Mouse (Mus musculus) MEL (cell line): ENCODE measurements around the gene Hmgcl. TPM values are rescaled to one million over a fixed set of nuclear protein-coding genes. Genes with fewer than 3 reads are reported as not detected.

Experiments
- DNase-seq: peaks from one replicate; pipeline ENCODE4 v3.0.0; 2011; ENCODE audit warnings: low read depth, low spot score
- H3K27ac ChIP-seq: 2 replicates; pipeline ENCODE4 v1.5.1; 2012; ENCODE audit warnings: low read depth, mild to moderate bottlenecking, control low read depth, low read length, moderate library complexity; ENCODE audit not compliant: control insufficient read depth
- H3K27me3 ChIP-seq, 2 experiments: fragments of 150-350 bp in 1 of 2; sonication (generic) in 1 of 2; 2 replicates each; pipeline ENCODE4 v1.6.1; 2012; ENCODE audit warnings: low read length in 2 of 2, mild to moderate bottlenecking in 2 of 2, improper control_type of control experiment in 1 of 2, moderate library complexity in 1 of 2; ENCODE audit not compliant: insufficient read depth in 2 of 2, control insufficient read depth in 1 of 2
- H3K36me3 ChIP-seq, 2 experiments: 2 replicates each; pipeline ENCODE4 v1.6.1; 2012 to 2014; ENCODE audit warnings: low read length in 2 of 2, improper control_type of control experiment in 1 of 2, inconsistent platforms in 1 of 2, mild to moderate bottlenecking in 1 of 2; ENCODE audit not compliant: insufficient read depth in 2 of 2, control insufficient read depth in 1 of 2
- H3K4me1 ChIP-seq, 2 experiments: fragments of 150-350 bp in 1 of 2; sonication (generic) in 1 of 2; 2 replicates each; pipeline ENCODE4 v1.6.1; 2012; ENCODE audit warnings: low read length in 2 of 2, improper control_type of control experiment in 1 of 2, mild to moderate bottlenecking in 1 of 2; ENCODE audit not compliant: insufficient read depth in 2 of 2, control insufficient read depth in 1 of 2
- H3K4me3 ChIP-seq, 2 experiments: fragments of 150-350 bp in 1 of 2; sonication (generic) in 1 of 2; 2 replicates each; pipeline ENCODE4 v1.5.1; 2012; ENCODE audit warnings: low read depth in 2 of 2, low read length in 2 of 2, mild to moderate bottlenecking in 2 of 2, moderate library complexity in 2 of 2, control low read depth in 1 of 2, improper control_type of control experiment in 1 of 2; ENCODE audit not compliant: control insufficient read depth in 1 of 2, insufficient read depth in 1 of 2
- H3K79me2 ChIP-seq: 2 replicates; pipeline ENCODE4 v1.6.1; 2012; ENCODE audit warnings: mild to moderate bottlenecking, low read length, moderate library complexity; ENCODE audit not compliant: control insufficient read depth, poor library complexity, insufficient read depth
- H3K9ac ChIP-seq: 2 replicates; pipeline ENCODE4 v1.6.1; 2012; ENCODE audit warnings: low read depth, mild to moderate bottlenecking, control low read depth, low read length, moderate library complexity; ENCODE audit not compliant: control insufficient read depth, poor library complexity, severe bottlenecking
- H3K9me3 ChIP-seq: fragments of 150-350 bp; sonication (generic); replicated peaks from 2 replicates; pipeline ENCODE4 v1.6.1; 2012; ENCODE audit warnings: mild to moderate bottlenecking, low read length, improper control_type of control experiment, moderate library complexity; ENCODE audit not compliant: insufficient read depth
- BHLHE40 ChIP-seq: IDR thresholded peaks from 2 replicates; pipeline ENCODE4 v1.6.1; 2012; ENCODE audit warnings: low read depth, mild to moderate bottlenecking, inconsistent platforms, low read length, improper control_type of control experiment, borderline replicate concordance
- CHD1 ChIP-seq: IDR thresholded peaks from 2 replicates; pipeline ENCODE4 v1.6.1; 2012; ENCODE audit warnings: low read depth, mild to moderate bottlenecking, inconsistent platforms, low read length, improper control_type of control experiment
- CHD2 ChIP-seq: IDR thresholded peaks from 2 replicates; pipeline ENCODE4 v1.6.1; 2011; ENCODE audit warnings: low read length, improper control_type of control experiment
- CTCF ChIP-seq, 3 experiments: IDR thresholded peaks in 2 of 3; conservative IDR thresholded peaks in 1 of 3; 2 replicates each; pipeline ENCODE4 v1.5.1; 2011 to 2012; ENCODE audit warnings: low read length in 3 of 3, low read depth in 2 of 3, mild to moderate bottlenecking in 2 of 3, improper control_type of control experiment in 1 of 3, inconsistent platforms in 1 of 3, mixed read lengths in 1 of 3, moderate library complexity in 1 of 3; ENCODE audit not compliant: control insufficient read depth in 1 of 3, insufficient read depth in 1 of 3, poor library complexity in 1 of 3, severe bottlenecking in 1 of 3
- E2F4 ChIP-seq: IDR thresholded peaks from 2 replicates; pipeline ENCODE4 v1.6.1; 2011; ENCODE audit warnings: low read depth, low read length, improper control_type of control experiment, borderline replicate concordance
- ELF1 ChIP-seq: IDR thresholded peaks from 2 replicates; pipeline ENCODE4 v1.6.1; 2014; ENCODE audit warnings: low read depth, mild to moderate bottlenecking, inconsistent platforms, low read length, improper control_type of control experiment, moderate library complexity
- EP300 ChIP-seq, 2 experiments: IDR thresholded peaks; 2 replicates each; pipeline ENCODE4 v1.6.1; 2011; ENCODE audit warnings: improper control_type of control experiment in 2 of 2, low read length in 2 of 2, low read depth in 1 of 2, mild to moderate bottlenecking in 1 of 2
- ETS1 ChIP-seq: IDR thresholded peaks from 2 replicates; pipeline ENCODE4 v1.6.1; 2012; ENCODE audit warnings: low read depth, mild to moderate bottlenecking, inconsistent platforms, low read length, improper control_type of control experiment, moderate library complexity
- GABPA ChIP-seq: IDR thresholded peaks from 2 replicates; pipeline ENCODE4 v1.6.1; 2012; ENCODE audit warnings: low read depth, mild to moderate bottlenecking, inconsistent platforms, low read length, improper control_type of control experiment, moderate library complexity
- GATA1 ChIP-seq: IDR thresholded peaks from 2 replicates; pipeline ENCODE4 v1.6.1; 2011; ENCODE audit warnings: low read depth, low read length, improper control_type of control experiment
- HCFC1 ChIP-seq: IDR thresholded peaks from 2 replicates; pipeline ENCODE4 v1.6.1; 2012; ENCODE audit warnings: low read depth, mild to moderate bottlenecking, inconsistent platforms, low read length, improper control_type of control experiment, moderate library complexity
- JUND ChIP-seq: IDR thresholded peaks from 2 replicates; pipeline ENCODE4 v1.6.1; 2011; ENCODE audit warnings: low read depth, mild to moderate bottlenecking, improper control_type of control experiment, low read length
- KAT2A ChIP-seq: conservative IDR thresholded peaks from 2 replicates; pipeline ENCODE4 v1.6.1; 2012; ENCODE audit warnings: low read depth, low read length, improper control_type of control experiment, inconsistent platforms
- MAFK ChIP-seq: IDR thresholded peaks from 2 replicates; pipeline ENCODE4 v1.6.1; 2011; ENCODE audit warnings: low read depth, mild to moderate bottlenecking, low read length, improper control_type of control experiment, borderline replicate concordance
- MAX ChIP-seq: IDR thresholded peaks from 2 replicates; pipeline ENCODE4 v1.6.1; 2011; ENCODE audit warnings: low read length, improper control_type of control experiment
- MAZ ChIP-seq: IDR thresholded peaks from 2 replicates; pipeline ENCODE4 v1.6.1; 2012; ENCODE audit warnings: low read depth, mild to moderate bottlenecking, inconsistent platforms, low read length, improper control_type of control experiment
- MEF2A ChIP-seq: IDR thresholded peaks from 2 replicates; pipeline ENCODE4 v1.6.1; 2014; ENCODE audit warnings: low read depth, mild to moderate bottlenecking, inconsistent platforms, low read length, improper control_type of control experiment; ENCODE audit not compliant: poor library complexity, insufficient replicate concordance, severe bottlenecking; ENCODE audit errors: extremely low read depth
- MXI1 ChIP-seq: IDR thresholded peaks from 2 replicates; pipeline ENCODE4 v1.6.1; 2011; ENCODE audit warnings: mild to moderate bottlenecking, low read depth, low read length, improper control_type of control experiment
- MYB ChIP-seq: IDR thresholded peaks from 2 replicates; pipeline ENCODE4 v1.6.1; 2011; ENCODE audit warnings: mild to moderate bottlenecking, low read depth, low read length, improper control_type of control experiment
- MYC ChIP-seq: IDR thresholded peaks from 2 replicates; pipeline ENCODE4 v1.6.1; 2011; ENCODE audit warnings: low read depth, mild to moderate bottlenecking, low read length, improper control_type of control experiment, moderate library complexity
- NELFE ChIP-seq: IDR thresholded peaks from 2 replicates; pipeline ENCODE4 v1.6.1; 2011; ENCODE audit warnings: low read depth, low read length, improper control_type of control experiment
- NRF1 ChIP-seq: IDR thresholded peaks from 2 replicates; pipeline ENCODE4 v1.6.1; 2014; ENCODE audit warnings: low read depth, mild to moderate bottlenecking, inconsistent platforms, low read length, improper control_type of control experiment, moderate library complexity; ENCODE audit not compliant: poor library complexity, insufficient read depth, severe bottlenecking
- POLR2A ChIP-seq, 2 experiments: IDR thresholded peaks; 2 replicates each; pipeline ENCODE4 v1.6.1; 2011 to 2012; ENCODE audit warnings: low read length in 2 of 2, mild to moderate bottlenecking in 2 of 2, control low read depth in 1 of 2, improper control_type of control experiment in 1 of 2, low read depth in 1 of 2, moderate library complexity in 1 of 2; ENCODE audit not compliant: control insufficient read depth in 1 of 2, insufficient read depth in 1 of 2, poor library complexity in 1 of 2
- POLR2AphosphoS2 ChIP-seq: IDR thresholded peaks from 2 replicates; pipeline ENCODE4 v1.6.1; 2011; ENCODE audit warnings: low read length, improper control_type of control experiment
- POLR2AphosphoS5 ChIP-seq: IDR thresholded peaks from 2 replicates; pipeline ENCODE4 v1.6.1; 2012; ENCODE audit warnings: low read depth, borderline replicate concordance, mild to moderate bottlenecking, inconsistent platforms, low read length, moderate library complexity, mixed read lengths
- RAD21 ChIP-seq: IDR thresholded peaks from 2 replicates; pipeline ENCODE4 v1.6.1; 2011; ENCODE audit warnings: mild to moderate bottlenecking, low read depth, low read length, improper control_type of control experiment
- RCOR1 ChIP-seq: IDR thresholded peaks from 2 replicates; pipeline ENCODE4 v1.6.1; 2012; ENCODE audit warnings: low read depth, mild to moderate bottlenecking, inconsistent platforms, low read length, improper control_type of control experiment
- SIN3A ChIP-seq: IDR thresholded peaks from 2 replicates; pipeline ENCODE4 v1.6.1; 2012; ENCODE audit warnings: low read length, improper control_type of control experiment, inconsistent platforms
- SMC3 ChIP-seq: IDR thresholded peaks from 2 replicates; pipeline ENCODE4 v1.6.1; 2011; ENCODE audit warnings: low read depth, low read length, improper control_type of control experiment
- TAL1 ChIP-seq: IDR thresholded peaks from 2 replicates; pipeline ENCODE4 v1.6.1; 2012; ENCODE audit warnings: mild to moderate bottlenecking, inconsistent platforms, low read length, moderate library complexity, mixed read lengths
- TBP ChIP-seq: IDR thresholded peaks from 2 replicates; pipeline ENCODE4 v1.8.0; 2011; ENCODE audit warnings: low read depth, low read length, improper control_type of control experiment
- TCF12 ChIP-seq: IDR thresholded peaks from 2 replicates; pipeline ENCODE4 v1.6.1; 2014; ENCODE audit warnings: low read depth, mild to moderate bottlenecking, inconsistent platforms, low read length, improper control_type of control experiment, moderate library complexity
- UBTF ChIP-seq: IDR thresholded peaks from 2 replicates; pipeline ENCODE4 v1.6.1; 2012; ENCODE audit warnings: low read depth, mild to moderate bottlenecking, inconsistent platforms, low read length, improper control_type of control experiment, moderate library complexity, borderline replicate concordance; ENCODE audit not compliant: insufficient read depth
- USF1 ChIP-seq: IDR thresholded peaks from 2 replicates; pipeline ENCODE4 v1.6.1; 2014; ENCODE audit warnings: low read depth, mild to moderate bottlenecking, inconsistent platforms, low read length, improper control_type of control experiment, moderate library complexity
- ZC3H11A ChIP-seq: IDR thresholded peaks from 2 replicates; pipeline ENCODE4 v1.6.1; 2012; ENCODE audit warnings: low read depth, mild to moderate bottlenecking, inconsistent platforms, low read length, improper control_type of control experiment
- ZKSCAN1 ChIP-seq: IDR thresholded peaks from 2 replicates; pipeline ENCODE4 v1.6.1; 2012; ENCODE audit warnings: low read depth, mild to moderate bottlenecking, inconsistent platforms, low read length, improper control_type of control experiment, moderate library complexity
- ZMIZ1 ChIP-seq: IDR thresholded peaks from 2 replicates; pipeline ENCODE4 v1.6.1; 2012; ENCODE audit warnings: low read depth, mild to moderate bottlenecking, inconsistent platforms, low read length, improper control_type of control experiment, moderate library complexity
- ZNF384 ChIP-seq: IDR thresholded peaks from 2 replicates; pipeline ENCODE4 v1.6.1; 2012; ENCODE audit warnings: low read depth, mild to moderate bottlenecking, inconsistent platforms, low read length, improper control_type of control experiment
- polyA plus RNA-seq, 2 experiments: library from polyadenylated mRNA; stranded (reverse) in 1 of 2; unstranded in 1 of 2; fragments of >175 nt in 1 of 2; fragments of >200 nt in 1 of 2; gene quantifications; 2 replicates each; pipeline versions ENCODE4 v1.2.1 to v1.2.4; 2012; ENCODE audit warnings: low replicate concordance in 2 of 2, low read depth in 1 of 2; ENCODE audit not compliant: insufficient read length in 2 of 2, insufficient read depth in 1 of 2, missing spikeins in 1 of 2
- total RNA-seq: library from RNA; depleted of rRNA; stranded (reverse); fragments of 300-350 nt; gene quantifications from 2 replicates; pipeline ENCODE4 v1.2.3, GENCODE M21; 2012

The Hmgcl gene
- total and polyA plus RNA-seq, 3 experiments = 48.7 to 66.5 TPM; not detected in 1

DNA sequence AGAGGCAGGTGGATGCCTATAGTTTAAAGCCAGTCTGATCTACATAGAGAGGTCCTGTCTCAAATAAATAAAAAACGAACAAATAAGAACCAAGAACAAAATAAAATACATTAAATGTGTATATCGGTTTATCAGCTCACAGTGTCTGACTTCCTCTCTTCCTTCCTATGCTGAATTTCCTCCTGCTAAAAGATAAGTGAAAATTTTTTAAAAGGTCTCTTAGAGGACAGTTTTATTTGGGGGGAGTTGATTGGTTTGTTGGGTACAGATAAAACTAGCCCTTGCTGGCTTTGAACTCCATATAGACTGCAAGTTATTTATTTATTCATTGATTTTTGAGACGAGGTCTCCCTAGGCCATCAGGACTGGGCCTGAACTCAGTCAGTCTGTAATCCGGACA, 32.8 kb upstream of the Hmgcl start:
- Histone ChIP-seq H3K27ac (peak overlapping the region; percentile 93), H3K4me3 (peak overlapping the region in 1 of 2 experiments; percentile 17; a peak in 2 of 4 replicates), H3K27me3 (no peaks in the 10 kb centered on the region), H3K4me1 (peaks cover 34 to 50% of the 10 kb centered on the region in 2 experiments), H3K9me3 (no peaks in the 10 kb centered on the region), H3K36me3 (peaks cover 0 to 49% of the 10 kb centered on the region in 2 experiments; a peak in 2 of 4 replicates), H3K9ac (peak overlapping the region; percentile 48), H3K79me2 (peaks cover 2% of the 10 kb centered on the region; the same call in 1 of the 2 replicates)
- peak; percentile 72 for DNase-seq
- TF ChIP-seq E2F4 (no peak), MYB (0 out of 2 replicates have a peak, but pooled peaks have one; percentile 65), ETS1 (peak; percentile 83), MAZ (0 out of 2 replicates have a peak, but pooled peaks have one; percentile 18), USF1 (no peak), MAX (no peak), CHD2 (no peak), ZMIZ1 (no peak), ZC3H11A (no peak), TCF12 (peak; percentile 87), EP300 (IDR thresholded peaks at IDR 0.05; ENCODE audit: low read depth in 1 of 2, low read length in 2 of 2) (peak; percentile 94 to 96), POLR2AphosphoS2 (no peak), MXI1 (no peak), TAL1 (peak; percentile 64), MEF2A (no peak), ELF1 (no peak), RCOR1 (peak; percentile 74; the same call in 1 of the 2 replicates), TBP (no peak; the same call in 1 of the 2 replicates), HCFC1 (no peak), NELFE (no peak), ZKSCAN1 (no peak), KAT2A (no peak), CHD1 (0 out of 2 replicates have a peak, but pooled peaks have one; percentile 12), POLR2A (IDR thresholded peaks at IDR 0.05; ENCODE audit: control insufficient read depth in 1 of 2, insufficient read depth in 1 of 2, low read depth in 1 of 2, low read length in 2 of 2, poor library complexity in 1 of 2) (no peak; a peak in 1 of 4 replicates), POLR2AphosphoS5 (no peak), ZNF384 (0 out of 2 replicates have a peak, but pooled peaks have one; percentile 14), GABPA (no peak), RAD21 (no peak), NRF1 (no peak), GATA1 (peak; percentile 97), MAFK (no peak; the same call in 1 of the 2 replicates), SMC3 (no peak), UBTF (no peak), BHLHE40 (0 out of 2 replicates have a peak, but pooled peaks have one; percentile 39), JUND (no peak), MYC (peak; percentile 66; the same call in 1 of the 2 replicates), SIN3A (peak; percentile 89), CTCF (IDR thresholded peaks at IDR 0.05 in 2 of 3, conservative IDR thresholded peaks at IDR 0.05 in 1 of 3; ENCODE audit: control insufficient read depth in 1 of 3, insufficient read depth in 1 of 3, low read depth in 2 of 3, low read length in 3 of 3, poor library complexity in 1 of 3, severe bottlenecking in 1 of 3) (no peak)
